Mouse (Mus musculus) cerebellum, adult 2 months (tissue): Measurements from ENCODE around the gene Gm45623.

Experiments
- CTCF ChIP-seq: fragments of 200-500 bp; IDR thresholded peaks from 2 replicates; pipeline ENCODE4 v1.5.1; 2011; ENCODE audit warnings: low read depth, mild to moderate bottlenecking, control low read depth, low read length, moderate library complexity, borderline replicate concordance; ENCODE audit not compliant: insufficient read depth
- POLR2A ChIP-seq: fragments of 200-500 bp; IDR thresholded peaks from 2 replicates; pipeline ENCODE4 v1.6.1; 2011; ENCODE audit warnings: low read length, control low read depth, borderline replicate concordance; ENCODE audit not compliant: insufficient read depth

DNA sequence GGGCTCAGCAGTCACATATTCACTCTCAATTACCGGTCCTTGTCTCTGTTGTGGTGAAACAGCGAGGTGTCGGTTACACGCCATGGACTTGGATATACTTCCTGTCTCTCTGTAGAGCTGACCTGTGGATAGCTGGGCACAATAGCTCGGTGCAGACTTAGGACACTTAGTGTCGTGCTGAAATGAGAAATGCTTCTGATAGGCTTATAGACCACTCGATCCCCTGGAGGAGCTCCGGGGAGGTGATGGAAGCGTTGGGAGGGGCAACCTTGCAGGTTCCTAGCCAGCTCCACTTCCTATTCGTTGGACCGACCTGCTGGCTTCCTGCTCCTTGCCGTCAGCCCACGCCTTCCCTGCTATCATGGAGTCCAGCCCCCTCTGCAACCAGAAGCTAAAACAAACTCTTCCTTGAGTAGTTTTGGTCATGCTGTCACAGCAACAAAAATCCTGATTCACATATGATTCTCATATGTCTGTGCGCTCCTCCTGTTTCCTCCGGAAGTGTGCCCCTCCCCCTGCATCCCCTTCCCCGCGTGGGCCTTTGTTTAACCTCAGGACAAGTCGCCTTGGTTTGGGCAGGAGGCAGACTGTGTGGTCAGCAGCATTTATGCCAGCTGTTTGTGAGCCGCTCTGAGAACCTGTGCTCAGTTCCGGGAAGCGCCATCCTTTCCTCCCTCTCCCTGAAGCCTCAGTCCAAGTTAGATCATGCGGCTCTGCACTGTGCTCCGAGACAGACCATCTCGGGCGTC lies 11.8 kb upstream of the Gm45623 start:
- TF ChIP-seq CTCF (no peak), POLR2A (no peak)
